Mouse (Mus musculus) heart, embryonic 10.5 days (tissue): ENCODE results near the gene Aptx. TPM values are rescaled to one million over a fixed set of nuclear protein-coding genes. Genes with fewer than 3 reads are reported as not detected.

Experiments
- DNase-seq: peaks from one replicate; pipeline ENCODE4 v3.0.0-alpha.2; 2017; ENCODE audit warnings: low spot score
- H3K27ac ChIP-seq: fragments of 300-500 bp; sonication (generic); 2 replicates; pipeline ENCODE4 v1.5.1; 2016; ENCODE audit warnings: mild to moderate bottlenecking
- H3K27me3 ChIP-seq: fragments of 300-500 bp; sonication (generic); 2 replicates; pipeline ENCODE4 v1.6.1; 2016; ENCODE audit warnings: mild to moderate bottlenecking; ENCODE audit not compliant: poor library complexity, insufficient read depth, severe bottlenecking
- H3K36me3 ChIP-seq: fragments of 300-500 bp; sonication (generic); 2 replicates; pipeline ENCODE4 v1.6.1; 2016; ENCODE audit warnings: mild to moderate bottlenecking, moderate library complexity
- H3K4me1 ChIP-seq: fragments of 300-500 bp; sonication (generic); 2 replicates; pipeline ENCODE4 v1.6.1; 2016; ENCODE audit warnings: mild to moderate bottlenecking
- H3K4me3 ChIP-seq: fragments of 300-500 bp; sonication (generic); 2 replicates; pipeline ENCODE4 v1.5.1; 2016; ENCODE audit warnings: mild to moderate bottlenecking, moderate library complexity
- H3K9me3 ChIP-seq: fragments of 300-500 bp; sonication (generic); 2 replicates; pipeline ENCODE4 v1.6.1; 2016; ENCODE audit warnings: mild to moderate bottlenecking, moderate library complexity
- WGBS: fragments of 180-500 bp; shearing (Covaris S2); methylation state at CpG from one replicate; pipeline ENCODE4 v1.1.7; 2016; 5-methylcytosine and 5-hydroxymethylcytosine counted together
- microRNA counts: library from miRNA; unstranded; fragments of <30 nt; microRNA quantifications from one replicate; lab custom pipeline; 2017
- microRNA-seq: library from miRNA; unstranded; fragments of <30 nt; microRNA quantifications from one replicate; pipeline ENCODE4, GENCODE M21; 2017
- polyA plus RNA-seq: library from polyadenylated mRNA; unstranded; fragments of >200 nt; fragmentation: Nextera tagmentation; extraction: Ambion mirVana; gene quantifications from 2 replicates; pipeline ENCODE4 v1.2.1, GENCODE M21; 2016

Aptx gene
- polyA plus RNA-seq, 1 experiment from 2014 or later = 32.2 TPM

DNA sequence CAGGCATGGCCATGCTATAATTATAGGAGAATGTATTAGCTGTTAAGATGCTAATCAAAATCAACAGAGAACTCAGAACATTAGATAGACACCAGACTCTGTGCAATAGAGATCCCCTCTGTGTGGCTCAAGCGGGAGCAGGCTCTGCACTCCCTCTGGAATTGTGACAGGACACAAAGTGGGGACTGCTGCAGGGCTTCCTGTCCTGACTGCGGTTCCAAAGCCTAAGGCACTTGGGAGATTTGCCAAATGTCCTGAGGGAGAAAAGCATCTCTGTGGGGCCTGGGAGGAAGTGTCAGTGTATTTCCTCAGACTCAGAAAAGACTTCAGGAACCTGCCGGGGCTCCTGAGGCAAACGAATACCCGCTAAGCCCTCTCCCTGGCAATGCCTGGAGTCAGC lies 59.4 kb downstream of the Aptx start:
- no peaks in the 10 kb centered on the region for H3K36me3 ChIP-seq
- DNase-seq = no peak
- no peak overlapping the region for H3K4me3 ChIP-seq
- WGBS = 48% methylated on average over 5 of the region's 5 CpGs
- no peaks in the 10 kb centered on the region for H3K9me3 ChIP-seq
- no peak overlapping the region for H3K27ac ChIP-seq
- H3K4me1 ChIP-seq = no peaks in the 10 kb centered on the region
- no peaks in the 10 kb centered on the region for H3K27me3 ChIP-seq

DNA sequence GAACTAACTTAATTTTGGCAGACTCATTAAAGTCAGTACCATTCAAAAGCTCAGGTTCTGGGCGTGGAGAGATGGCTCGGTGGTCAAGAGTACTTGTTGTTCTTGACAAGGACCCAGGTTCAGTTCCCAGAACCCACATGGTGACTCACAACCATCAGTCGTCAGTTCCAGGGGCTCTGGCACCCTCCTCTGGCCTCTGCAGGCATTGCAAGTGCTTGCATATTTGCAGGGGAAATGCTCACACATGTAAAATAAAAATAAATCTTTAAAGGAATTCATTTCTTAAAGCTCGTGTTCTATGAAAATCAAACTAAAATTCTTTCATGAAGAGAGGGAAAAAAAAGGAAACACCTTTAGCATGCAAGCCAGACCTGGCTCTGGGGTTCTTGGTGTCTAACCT lies 62.0 kb downstream of the Aptx start:
- no peak for DNase-seq
- Histone ChIP-seq H3K4me1 (no peaks in the 10 kb centered on the region), H3K4me3 (no peak overlapping the region), H3K27me3 (no peaks in the 10 kb centered on the region), H3K27ac (no peak overlapping the region), H3K9me3 (no peaks in the 10 kb centered on the region), H3K36me3 (no peaks in the 10 kb centered on the region)
- 71% methylated on average over 4 of the region's 4 CpGs for WGBS

MicroRNAs encoded within 50 kb of the gene (microRNA counts, 519-probe panel; counts per million panel counts)
- microRNA mmu-miR-207 (lab: Ali Mortazavi, UCI) = not detected

Small RNA genes within 50 kb of the gene (microRNA-seq; reads per million reads assigned to microRNA genes)
- gene Mir207 = not detected

Other genes starting within 250 kb of the Aptx start
- 0.18 and 0.23 TPM in 2 replicates for gene Tmem215, start 231.0 kb downstream of the Aptx start, polyA plus RNA-seq
- 332 and 445 TPM in 2 replicates for gene Dnaja1, start 19.0 kb upstream of the Aptx start, polyA plus RNA-seq
- 125 and 158 TPM in 2 replicates for gene Smu1, start 54.7 kb upstream of the Aptx start, polyA plus RNA-seq
- 38.1 and 47.1 TPM in 2 replicates for gene B4galt1, start 150.8 kb upstream of the Aptx start, polyA plus RNA-seq
- gene Spink4, start 216.9 kb upstream of the Aptx start, polyA plus RNA-seq = 6.2 and 10.2 TPM in 2 replicates
- 181 and 209 TPM in 2 replicates for gene Bag1, start 245.1 kb upstream of the Aptx start, polyA plus RNA-seq
- gene Chmp5, start 245.2 kb upstream of the Aptx start, polyA plus RNA-seq = 72.3 and 76.7 TPM in 2 replicates